Mouse (Mus musculus) neural tube, embryonic 10.5 days (tissue): ENCODE results near the gene Cry1.
A peak's percentile ranks its signal among the peaks of the same experiment; 100 is the strongest.

Experiments used
- DNase-seq: peaks from one replicate; pipeline ENCODE4 v3.0.0-alpha.2; 2017; ENCODE audit warnings: low spot score; ENCODE audit errors: extremely low spot score

Gene Cry1

GRCm38 (mm10) chr10:85161745-85162351 is 23.0 kb downstream of the Cry1 start:
- no peak for DNase-seq

GRCm38 (mm10) chr10:85159989-85160619 is 24.8 kb downstream of the Cry1 start:
- DNase-seq, result no peak

GRCm38 (mm10) chr10:85157451-85157850 is 27.4 kb downstream of the Cry1 start:
- DNase-seq, result no peak

- DNase-seq, result peak; percentile 43
Observed at GRCm38 (mm10) chr10:85154195-85154594, 30.7 kb downstream of the Cry1 start.

GRCm38 (mm10) chr10:85149226-85149625 is 35.6 kb downstream of the Cry1 start:
- no peak for DNase-seq

- no peak for DNase-seq
Observed at GRCm38 (mm10) chr10:85146282-85146681, 38.6 kb downstream of the Cry1 start.

GRCm38 (mm10) chr10:85141465-85141864 is 43.4 kb downstream of the Cry1 start:
- peak; percentile 19 for DNase-seq

- DNase-seq, result no peak
Observed at GRCm38 (mm10) chr10:85136573-85136972, 48.3 kb downstream of the Cry1 start.

GRCm38 (mm10) chr10:85128453-85128852 is 56.4 kb downstream of the Cry1 start:
- peak; percentile 21 for DNase-seq

GRCm38 (mm10) chr10:85127395-85128287 is 57.2 kb downstream of the Cry1 start, which contains the start of gene Mterf2:
TSS of gene Mterf2 (minus strand) at chr10:85128027.
- peak; percentile 88 for DNase-seq

GRCm38 (mm10) chr10:85125184-85125583 is 59.7 kb downstream of the Cry1 start:
- DNase-seq, result no peak

- no peak for DNase-seq
Observed at GRCm38 (mm10) chr10:85114409-85114808, 70.5 kb downstream of the Cry1 start.

GRCm38 (mm10) chr10:85103085-85103885 is 81.6 kb downstream of the Cry1 start:
- peak; percentile 71 for DNase-seq

GRCm38 (mm10) chr10:85102247-85103084 is 82.4 kb downstream of the Cry1 start, which contains the start of the genes Fhl4 and Tmem263:
TSS of gene Fhl4 (minus strand) at chr10:85102495.
TSS of gene Tmem263 (plus strand) at chr10:85102627.
- peak; percentile 94 for DNase-seq

GRCm38 (mm10) chr10:85101841-85102240 is 83.0 kb downstream of the Cry1 start:
- DNase-seq, result no peak
